Mouse (Mus musculus) lung, embryonic 15.5 days (tissue): ENCODE results near the gene Cdk10. TPM values are rescaled to one million over a fixed set of nuclear protein-coding genes. Genes with fewer than 3 reads are reported as not detected.
"Not testable (repeated sequence)": the region's sequence is repeated elsewhere in the genome, so short reads cannot be mapped to it uniquely, and the experiment has no call there.

Source experiments
- ATAC-seq: fragments of 200-750 bp; cut with Nextera tagmentation; 2 replicates; pipeline ENCODE4 v1.8.0; 2017; ENCODE audit warnings: moderate number of reproducible peaks, borderline replicate concordance; ENCODE audit not compliant: low FRiP score, low TSS enrichment; ENCODE audit errors: extremely low read depth
- H3K27ac ChIP-seq: fragments of 300-500 bp; sonication (generic); 2 replicates; pipeline ENCODE4 v1.5.1; 2015; ENCODE audit warnings: moderate library complexity, mild to moderate bottlenecking, inconsistent platforms
- H3K27me3 ChIP-seq: fragments of 300-500 bp; sonication (generic); 2 replicates; pipeline ENCODE4 v1.6.1; 2015; ENCODE audit warnings: inconsistent platforms
- H3K36me3 ChIP-seq: fragments of 300-500 bp; sonication (generic); 2 replicates; pipeline ENCODE4 v1.6.1; 2015; ENCODE audit warnings: inconsistent platforms
- H3K4me1 ChIP-seq: fragments of 300-500 bp; sonication (generic); 2 replicates; pipeline ENCODE4 v1.6.1; 2015; ENCODE audit warnings: inconsistent platforms
- H3K4me2 ChIP-seq: fragments of 300-500 bp; sonication (generic); 2 replicates; pipeline ENCODE4 v1.6.1; 2015; ENCODE audit warnings: inconsistent platforms, mild to moderate bottlenecking, moderate library complexity
- H3K4me3 ChIP-seq: fragments of 300-500 bp; sonication (generic); 2 replicates; pipeline ENCODE4 v1.5.1; 2015; ENCODE audit warnings: mild to moderate bottlenecking, inconsistent platforms
- H3K9ac ChIP-seq: fragments of 300-500 bp; sonication (generic); 2 replicates; pipeline ENCODE4 v1.6.1; 2015; ENCODE audit warnings: inconsistent platforms
- H3K9me3 ChIP-seq: fragments of 300-500 bp; sonication (generic); 2 replicates; pipeline ENCODE4 v1.6.1; 2016; ENCODE audit warnings: inconsistent platforms
- WGBS: fragments of 180-500 bp; shearing (Covaris S2); methylation state at CpG from one replicate; pipeline ENCODE4 v1.1.7; 2015; 5-methylcytosine and 5-hydroxymethylcytosine counted together
- polyA plus RNA-seq: library from polyadenylated mRNA; unstranded; fragments of >200 nt; fragmentation: Nextera tagmentation; extraction: Ambion mirVana; gene quantifications from 2 replicates; pipeline ENCODE4 v1.2.1, GENCODE M21; 2015

Cdk10 gene
- polyA plus RNA-seq, 1 experiment from 2014 or later: 32.1 TPM

DNA sequence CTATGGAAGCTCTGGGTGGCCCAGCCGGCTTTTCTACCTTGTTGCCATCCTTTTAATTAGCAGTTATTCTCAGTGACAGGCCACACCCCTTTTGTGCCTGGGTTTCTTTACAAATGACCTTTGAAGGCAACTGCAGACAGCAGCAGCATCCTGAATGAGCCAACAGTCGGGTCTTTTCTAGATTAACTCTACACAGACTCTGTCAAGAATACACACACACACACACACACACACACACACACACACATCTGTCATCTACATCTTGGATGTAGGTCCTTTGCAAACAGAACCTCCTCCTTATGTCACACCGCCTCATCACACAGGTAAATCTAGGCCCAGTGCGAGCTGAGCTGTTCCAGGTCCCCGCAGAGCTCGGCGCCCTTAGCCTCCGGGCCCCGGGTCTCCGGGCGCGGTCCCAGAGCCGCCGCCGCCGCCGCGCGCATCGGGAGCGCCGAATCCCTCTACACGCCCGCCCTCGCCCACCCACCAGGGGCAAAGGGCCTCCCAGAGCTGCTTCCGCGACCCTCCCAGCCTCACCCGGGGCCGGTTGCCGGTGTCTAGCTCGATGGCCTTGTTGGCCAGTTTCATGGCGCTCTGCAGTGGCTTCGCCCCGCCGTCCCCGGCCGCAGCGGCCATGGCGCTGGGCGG lies 28.9 kb downstream of the Cdk10 start:
- WGBS: under 1% methylated on average over 40 of the region's 40 CpGs

DNA sequence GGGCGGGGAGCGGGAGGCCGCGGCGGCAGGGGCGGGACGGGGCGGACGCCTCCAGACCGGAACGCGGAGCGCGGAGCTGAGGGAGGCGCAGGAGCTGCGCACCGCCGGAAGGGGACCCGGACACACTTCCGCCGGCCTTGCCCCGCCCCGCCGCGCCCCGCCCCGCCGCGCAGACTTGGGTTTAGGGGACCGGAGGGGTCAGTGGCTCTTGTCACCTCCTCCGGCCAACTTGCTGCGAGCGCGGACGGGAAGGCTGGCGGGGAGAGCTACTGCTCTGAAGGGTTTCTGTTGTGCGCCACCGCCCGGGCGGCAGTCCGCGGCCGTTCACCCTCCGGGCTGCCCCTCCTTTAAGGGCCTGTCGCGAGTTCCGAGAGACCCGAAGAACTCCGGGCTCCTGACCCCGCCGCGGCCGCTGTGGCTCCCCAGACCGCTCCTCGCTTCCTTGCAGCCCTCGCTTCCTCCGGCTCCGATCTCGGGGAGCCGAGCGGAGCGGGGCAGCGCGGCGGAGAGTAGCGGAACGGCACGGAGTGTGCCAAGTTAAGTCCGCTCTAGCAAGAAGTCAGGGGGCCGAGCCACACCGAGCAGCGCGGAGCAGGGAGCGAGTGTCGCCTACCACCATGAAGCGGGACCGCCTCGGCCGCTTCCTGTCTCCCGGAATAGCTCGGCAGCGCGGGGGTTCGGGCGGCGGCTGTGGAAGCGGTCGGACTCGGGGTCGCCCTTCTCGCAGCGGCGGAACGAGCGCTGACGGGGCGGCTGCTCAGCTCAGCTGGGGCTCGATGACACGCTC lies 29.6 kb downstream of the Cdk10 start, which contains the start of the genes Zfp276 and Vps9d1:
TSS of gene Zfp276 (plus strand) at position 97 of the 787 bp plus-strand sequence.
TSS of gene Vps9d1 (minus strand) at position 250 of the 787 bp plus-strand sequence.
- Histone ChIP-seq H3K4me1 (peaks cover 20% of the 10 kb centered on the region), H3K4me2 (peak within 1 kb of the TSS; percentile 92), H3K36me3 (peaks cover 51% of the 10 kb centered on the region), H3K27ac (peak within 1 kb of the TSS; percentile 69), H3K4me3 (peak within 1 kb of the TSS; percentile 90), H3K27me3 (no peaks in the 10 kb centered on the region), H3K9me3 (no peaks in the 10 kb centered on the region), H3K9ac (peak within 1 kb of the TSS; percentile 97)
- peak; percentile 96 for ATAC-seq
- WGBS: under 1% methylated on average over 91 of the region's 99 CpGs

More for the DNA sequence above, 28.9 kb downstream of the Cdk10 start:
- Histone ChIP-seq H3K27me3 (no peaks in the 10 kb centered on the region), H3K36me3 (peaks cover 51% of the 10 kb centered on the region), H3K4me2 (peak overlapping the region; percentile 92), H3K9me3 (no peaks in the 10 kb centered on the region), H3K9ac (peak overlapping the region; percentile 97), H3K4me1 (peaks cover 20% of the 10 kb centered on the region), H3K4me3 (peak overlapping the region; percentile 90), H3K27ac (peak overlapping the region; percentile 69)
- no peak; the same call in 1 of the 2 replicates for ATAC-seq

DNA sequence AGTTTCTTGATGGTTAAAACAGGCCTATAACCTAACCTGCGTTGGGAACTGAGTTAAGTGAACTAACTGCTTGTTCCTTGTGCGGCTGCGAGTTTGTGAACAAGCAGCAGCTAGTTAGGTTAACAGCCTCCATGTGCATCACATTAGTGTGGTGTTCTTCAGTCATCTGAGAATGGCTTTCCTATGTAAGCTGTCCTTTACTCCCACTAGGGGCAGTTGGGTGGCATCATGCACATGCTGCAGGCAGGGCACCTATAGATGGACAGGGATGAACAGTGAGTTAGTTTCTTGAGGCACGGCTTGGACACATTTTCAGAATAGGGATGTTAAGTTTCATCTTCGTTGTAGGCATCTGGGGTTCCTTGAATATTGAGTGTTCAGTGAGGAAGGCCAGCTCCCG lies 30.5 kb downstream of the Cdk10 start:
- Histone ChIP-seq H3K4me2 (peak overlapping the region; percentile 92), H3K27me3 (no peaks in the 10 kb centered on the region), H3K9me3 (no peaks in the 10 kb centered on the region), H3K4me3 (peak overlapping the region; percentile 90), H3K4me1 (peaks cover 20% of the 10 kb centered on the region), H3K36me3 (peaks cover 52% of the 10 kb centered on the region), H3K9ac (peak overlapping the region; percentile 97), H3K27ac (no peak overlapping the region)
- 69% methylated on average over 6 of the region's 6 CpGs for WGBS
- no peak for ATAC-seq

DNA sequence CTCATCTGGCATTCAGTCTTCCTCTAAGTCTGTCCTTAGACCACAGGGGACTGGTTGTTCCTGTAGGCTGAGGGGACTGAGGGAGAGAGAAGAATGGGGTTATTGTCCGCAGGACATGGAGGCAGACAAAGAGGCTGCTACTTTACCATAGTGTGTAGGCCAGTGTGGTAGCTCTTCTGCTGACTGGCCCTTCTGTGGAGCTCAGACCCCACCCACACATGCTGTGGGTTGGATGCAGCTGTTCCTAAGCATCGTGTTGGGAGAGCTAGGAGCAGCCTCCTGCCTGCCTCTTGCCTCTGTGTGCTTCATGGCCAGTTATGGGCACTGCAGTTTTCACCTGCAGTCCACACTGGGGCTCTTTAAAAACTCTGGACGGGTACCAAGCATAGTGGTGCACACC lies 32.5 kb downstream of the Cdk10 start:
- WGBS: 85% methylated on average over 3 of the region's 3 CpGs
- H3K27me3 ChIP-seq: no peaks in the 10 kb centered on the region
- no peak overlapping the region for H3K9ac ChIP-seq
- no peak overlapping the region for H3K27ac ChIP-seq
- peaks cover 54% of the 10 kb centered on the region for H3K36me3 ChIP-seq
- H3K4me2 ChIP-seq: no peak overlapping the region
- no peak for ATAC-seq
- H3K9me3 ChIP-seq: no peaks in the 10 kb centered on the region
- H3K4me3 ChIP-seq: no peak overlapping the region
- peaks cover 20% of the 10 kb centered on the region for H3K4me1 ChIP-seq

DNA sequence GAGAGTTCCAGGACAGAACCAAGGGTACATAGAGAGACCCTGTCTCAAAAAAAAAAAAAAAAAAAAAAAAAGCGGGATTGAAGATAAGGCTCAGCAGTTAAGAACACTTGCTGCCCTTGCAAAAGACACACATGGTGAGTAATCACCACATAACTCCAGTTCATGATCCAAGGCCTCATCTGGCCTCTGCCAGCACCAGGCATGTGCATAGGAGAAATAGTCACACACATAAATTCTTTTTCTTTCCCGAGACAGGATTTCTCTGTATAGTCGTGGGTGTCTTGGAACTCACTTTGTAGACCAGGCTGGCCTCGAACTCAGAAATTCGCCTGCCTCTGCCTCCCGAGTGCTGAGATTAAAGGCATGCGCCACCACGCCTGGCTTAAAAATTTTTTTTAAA lies 33.0 kb downstream of the Cdk10 start:
- peaks cover 56% of the 10 kb centered on the region for H3K36me3 ChIP-seq

DNA sequence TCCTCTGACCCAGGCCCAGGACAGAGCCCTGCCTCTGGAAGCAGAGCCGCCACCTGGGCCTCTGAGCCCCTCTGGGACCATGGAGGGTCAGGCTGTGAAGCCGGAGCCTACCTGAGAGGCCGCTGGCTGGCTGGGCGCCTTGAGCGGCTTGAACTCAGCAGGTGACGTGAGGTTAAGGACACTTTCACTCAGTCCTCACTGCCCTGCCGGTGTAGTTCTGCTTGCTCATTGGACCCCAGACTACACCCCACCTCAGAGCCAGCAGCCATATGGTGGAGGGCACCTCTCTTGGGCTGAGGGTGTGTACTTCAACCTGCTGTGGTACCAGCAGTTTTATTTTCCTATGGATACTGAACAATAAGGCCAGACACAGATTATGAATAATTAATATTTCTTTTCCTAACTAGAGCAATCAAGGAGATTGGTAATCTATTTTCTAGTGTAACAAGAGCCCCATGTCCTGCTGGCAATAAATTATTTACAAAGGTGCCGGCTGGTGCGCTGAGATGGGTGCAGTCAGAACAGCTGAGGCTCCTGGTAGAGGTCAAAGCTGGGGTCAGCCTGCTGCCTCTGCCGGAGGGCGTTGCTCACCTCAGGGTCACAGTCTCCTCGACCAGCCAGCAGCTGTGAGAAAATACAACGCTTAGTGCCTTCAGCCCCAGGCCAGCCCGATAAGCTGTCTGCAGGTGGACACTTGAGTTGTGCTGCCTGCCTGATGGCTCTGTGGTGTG lies 43.4 kb downstream of the Cdk10 start:
- no peaks in the 10 kb centered on the region for H3K27me3 ChIP-seq
- H3K4me2 ChIP-seq: no peak overlapping the region
- H3K9ac ChIP-seq: no peak overlapping the region
- no peaks in the 10 kb centered on the region for H3K9me3 ChIP-seq
- no peak overlapping the region for H3K27ac ChIP-seq
- no peak overlapping the region for H3K4me3 ChIP-seq
- no peaks in the 10 kb centered on the region for H3K4me1 ChIP-seq
- peaks cover 61% of the 10 kb centered on the region for H3K36me3 ChIP-seq
- no peak for ATAC-seq
- WGBS: 70% methylated on average over 14 of the region's 14 CpGs

More for the DNA sequence above, 33.0 kb downstream of the Cdk10 start:
- H3K4me3 ChIP-seq, H3K9ac ChIP-seq, ATAC-seq, H3K4me2 ChIP-seq, H3K9me3 ChIP-seq, H3K27me3 ChIP-seq, H3K27ac ChIP-seq: not testable (repeated sequence)
- peaks cover 19% of the 10 kb centered on the region for H3K4me1 ChIP-seq
- WGBS: 89% methylated on average over 8 of the region's 8 CpGs

DNA sequence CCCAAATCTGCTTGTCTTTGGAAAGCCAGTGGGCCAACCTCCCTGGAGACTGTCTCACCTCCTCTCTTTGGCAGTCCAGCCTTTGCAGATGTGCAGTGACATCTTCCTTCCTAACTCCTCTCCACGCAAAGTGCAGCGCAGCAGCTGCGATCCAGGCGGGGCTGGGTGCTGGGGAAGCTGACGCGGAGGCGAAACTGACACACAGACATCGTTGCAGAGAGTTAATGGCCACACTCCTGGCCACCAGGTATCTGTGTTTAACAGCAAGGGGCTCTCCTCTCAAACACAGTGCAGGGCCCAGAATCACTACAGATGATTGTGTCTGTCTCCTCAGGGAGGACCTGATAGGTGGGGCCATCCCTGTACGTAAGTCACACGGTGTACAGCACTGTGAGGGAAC lies 46.5 kb downstream of the Cdk10 start:
- H3K36me3 ChIP-seq: peaks cover 44% of the 10 kb centered on the region
- ATAC-seq: no peak
- no peak overlapping the region for H3K9ac ChIP-seq
- H3K4me1 ChIP-seq: no peaks in the 10 kb centered on the region
- no peaks in the 10 kb centered on the region for H3K9me3 ChIP-seq
- no peak overlapping the region for H3K27ac ChIP-seq
- no peak overlapping the region for H3K4me3 ChIP-seq
- no peak overlapping the region for H3K4me2 ChIP-seq
- no peaks in the 10 kb centered on the region for H3K27me3 ChIP-seq
- WGBS: 89% methylated on average over 10 of the region's 10 CpGs

DNA sequence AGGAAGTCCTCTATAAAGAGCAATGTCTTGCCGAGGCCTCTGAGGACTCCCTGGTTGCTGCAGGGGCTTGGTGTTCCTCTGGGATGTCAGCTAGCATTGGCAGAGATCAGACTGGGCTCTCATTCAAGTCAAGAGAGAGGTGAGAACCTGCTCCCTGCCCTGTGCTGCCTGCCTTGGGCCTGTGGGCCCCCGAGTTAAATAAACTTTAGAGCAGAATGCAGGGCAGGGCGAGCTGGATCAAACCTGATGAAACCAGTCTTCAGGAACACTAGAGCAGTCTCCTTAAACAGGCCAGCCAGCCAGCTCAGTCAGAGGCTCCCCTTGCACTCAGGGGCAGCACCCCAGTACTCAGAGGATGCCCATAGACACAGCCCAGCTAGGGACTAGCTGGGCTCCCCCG lies 47.3 kb downstream of the Cdk10 start:
- H3K27ac ChIP-seq: no peak overlapping the region
- H3K9ac ChIP-seq: no peak overlapping the region
- no peaks in the 10 kb centered on the region for H3K4me1 ChIP-seq
- no peaks in the 10 kb centered on the region for H3K9me3 ChIP-seq
- no peak overlapping the region for H3K4me2 ChIP-seq
- H3K4me3 ChIP-seq: no peak overlapping the region
- H3K27me3 ChIP-seq: no peaks in the 10 kb centered on the region
- WGBS: 51% methylated on average over 4 of the region's 4 CpGs
- ATAC-seq: no peak
- peaks cover 36% of the 10 kb centered on the region for H3K36me3 ChIP-seq

DNA sequence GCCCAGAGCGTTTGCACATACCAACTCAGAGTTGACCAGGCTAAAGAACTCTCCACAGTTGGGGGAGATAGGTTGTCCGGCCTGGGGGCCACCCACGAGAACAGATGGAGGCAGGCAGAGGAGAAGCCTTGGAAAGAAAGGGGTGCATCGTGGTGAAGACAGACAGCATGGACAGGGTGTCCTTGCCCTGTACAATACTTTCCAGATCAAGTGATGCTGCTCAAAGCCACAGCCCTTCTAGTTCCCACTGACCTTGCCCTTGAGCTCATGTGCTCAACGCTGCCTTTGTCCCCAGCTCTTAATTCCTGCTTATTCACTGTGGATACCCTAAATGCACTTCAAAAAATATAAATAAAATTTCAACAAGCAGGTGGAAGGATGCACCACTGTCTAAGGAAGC lies 49.8 kb downstream of the Cdk10 start:
- H3K4me2 ChIP-seq: no peak overlapping the region
- no peak overlapping the region for H3K9ac ChIP-seq
- ATAC-seq: no peak
- H3K4me1 ChIP-seq: no peaks in the 10 kb centered on the region
- no peaks in the 10 kb centered on the region for H3K27me3 ChIP-seq
- H3K4me3 ChIP-seq: no peak overlapping the region
- no peak overlapping the region for H3K27ac ChIP-seq
- H3K9me3 ChIP-seq: no peaks in the 10 kb centered on the region
- 78% methylated on average over 5 of the region's 5 CpGs for WGBS
- H3K36me3 ChIP-seq: peaks cover 13% of the 10 kb centered on the region

DNA sequence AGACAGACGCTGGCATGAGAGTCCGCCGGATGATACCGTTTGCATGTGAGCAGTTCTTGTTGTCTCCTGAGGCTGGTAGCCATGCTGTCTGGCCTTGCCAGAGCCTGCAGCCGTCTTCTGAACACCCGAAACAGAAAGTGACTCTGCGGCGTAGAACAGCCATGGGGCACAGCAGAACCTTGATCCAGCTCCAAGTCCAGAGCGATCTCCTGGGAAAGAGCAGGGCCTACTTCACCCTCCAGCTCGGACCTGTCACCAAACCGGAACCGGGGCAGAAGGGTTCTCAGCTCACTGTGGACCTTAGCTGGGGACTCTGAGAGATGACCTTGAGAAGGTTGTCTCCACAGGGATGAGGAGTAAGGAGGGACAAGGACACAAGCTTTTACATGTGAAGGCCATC lies 50.5 kb downstream of the Cdk10 start:
- no peak overlapping the region for H3K4me2 ChIP-seq
- H3K4me1 ChIP-seq: no peaks in the 10 kb centered on the region
- WGBS: 94% methylated on average over 12 of the region's 12 CpGs
- no peak overlapping the region for H3K9ac ChIP-seq
- no peak overlapping the region for H3K4me3 ChIP-seq
- H3K36me3 ChIP-seq: peaks cover 11% of the 10 kb centered on the region
- H3K9me3 ChIP-seq: no peaks in the 10 kb centered on the region
- ATAC-seq: no peak
- H3K27ac ChIP-seq: no peak overlapping the region
- H3K27me3 ChIP-seq: no peaks in the 10 kb centered on the region

DNA sequence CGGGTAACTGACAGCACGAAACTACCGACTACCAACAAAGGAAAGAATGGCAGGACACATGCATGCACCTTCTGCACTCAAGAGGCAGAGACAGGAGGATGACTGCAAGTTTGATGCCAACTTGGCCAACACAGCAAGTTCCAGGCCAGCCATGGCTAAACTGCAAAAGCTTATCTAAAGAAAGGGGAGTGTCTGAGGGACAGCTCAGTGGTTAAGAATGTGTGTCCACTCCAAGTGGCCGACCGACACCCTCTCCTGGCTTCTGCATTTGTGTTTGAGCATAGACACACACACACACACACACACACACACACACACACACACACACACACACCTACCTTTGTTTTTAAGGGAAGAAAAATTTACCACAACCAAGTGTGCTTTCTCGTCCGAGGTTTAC lies 53.8 kb downstream of the Cdk10 start:
- Histone ChIP-seq H3K9me3 (no peaks in the 10 kb centered on the region), H3K27me3 (no peaks in the 10 kb centered on the region), H3K36me3 (peaks cover 16% of the 10 kb centered on the region; the same call in 1 of the 2 replicates), H3K4me3 (no peak overlapping the region), H3K27ac (no peak overlapping the region), H3K4me2 (no peak overlapping the region), H3K4me1 (no peaks in the 10 kb centered on the region), H3K9ac (no peak overlapping the region)
- WGBS: 69% methylated on average over 7 of the region's 7 CpGs
- no peak for ATAC-seq
